Mouse (Mus musculus) cerebellum, adult 2 months (tissue): ENCODE measurements at regions not wholly inside any gene's neighbourhood (a gene's known extent, or its start where the extent isn't known, plus 50 kb on each side); places are given as distances from the start of the nearest gene placed in this dataset.

Source experiments
- DNase-seq, 2 experiments: peaks; one replicate each; pipeline ENCODE4 v3.0.0; 2021
- H3K27ac ChIP-seq: fragments of 200-500 bp; 2 replicates; pipeline ENCODE4 v1.5.1; 2012; ENCODE audit warnings: low read length, control low read depth, inconsistent platforms; ENCODE audit not compliant: insufficient read depth
- H3K27me3 ChIP-seq: fragments of 200-500 bp; 2 replicates; pipeline ENCODE4 v1.6.1; 2012; ENCODE audit warnings: inconsistent platforms, mild to moderate bottlenecking, low read length, moderate library complexity; ENCODE audit not compliant: control insufficient read depth, insufficient read depth
- H3K4me1 ChIP-seq: fragments of 200-500 bp; 2 replicates; pipeline ENCODE4 v1.6.1; 2011; ENCODE audit warnings: low read length; ENCODE audit not compliant: control insufficient read depth, insufficient read depth
- H3K4me3 ChIP-seq: fragments of 200-500 bp; replicated peaks from 2 replicates; pipeline ENCODE3; 2011; ENCODE audit warnings: mild to moderate bottlenecking, low read depth, low read length, control low read depth; ENCODE audit not compliant: insufficient read depth
- CTCF ChIP-seq: fragments of 200-500 bp; IDR thresholded peaks from 2 replicates; pipeline ENCODE4 v1.5.1; 2011; ENCODE audit warnings: low read depth, mild to moderate bottlenecking, control low read depth, low read length, moderate library complexity, borderline replicate concordance; ENCODE audit not compliant: insufficient read depth
- POLR2A ChIP-seq: fragments of 200-500 bp; IDR thresholded peaks from 2 replicates; pipeline ENCODE4 v1.6.1; 2011; ENCODE audit warnings: low read length, control low read depth, borderline replicate concordance; ENCODE audit not compliant: insufficient read depth
- WGBS: fragments of 180-500 bp; shearing (Covaris S2); methylation state at CpG from one replicate; pipeline ENCODE4 v1.1.7; 2018; 5-methylcytosine and 5-hydroxymethylcytosine counted together

DNA sequence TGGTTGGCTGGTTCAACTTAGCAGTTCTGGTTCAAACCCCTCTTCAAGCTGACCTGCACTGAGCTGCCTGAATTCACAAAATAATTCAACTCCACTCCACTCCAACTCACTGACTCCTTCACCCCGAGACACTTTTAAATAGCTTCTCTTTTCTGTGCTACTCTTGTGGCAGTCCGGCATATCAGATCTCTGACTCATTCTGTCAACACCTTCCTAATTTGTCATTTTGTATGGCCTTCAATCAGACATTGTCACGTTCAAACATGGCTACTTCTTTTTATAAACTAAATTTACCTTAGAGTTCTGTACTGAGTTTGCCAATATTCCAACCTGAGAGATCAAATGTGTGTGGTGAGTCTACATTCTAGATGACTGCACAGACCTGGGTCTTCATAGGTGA is 579.1 kb downstream of the Slitrk1 start:
- DNase-seq: no peak
- WGBS: 83% methylated on average over 3 of the region's 3 CpGs
- no peak overlapping the region for H3K4me3 ChIP-seq
- H3K27me3 ChIP-seq: no peaks in the 10 kb centered on the region
- H3K27ac ChIP-seq: no peak overlapping the region
- H3K4me1 ChIP-seq: no peaks in the 10 kb centered on the region
- no peak for TF ChIP-seq CTCF
- TF ChIP-seq POLR2A: no peak

- H3K27me3 ChIP-seq: no peaks in the 10 kb centered on the region
- no peak overlapping the region for H3K27ac ChIP-seq
- H3K4me1 ChIP-seq: no peaks in the 10 kb centered on the region
- TF ChIP-seq POLR2A: no peak
- no peak for TF ChIP-seq CTCF
- no peak for DNase-seq
- H3K4me3 ChIP-seq: no peak overlapping the region
- 18% methylated on average over 3 of the region's 3 CpGs for WGBS
These were observed 587.5 kb downstream of the Slitrk1 start for GRCm38 (mm10) chr14:108326425-108326824.

GRCm38 (mm10) chr14:108323364-108324037 is 590.5 kb downstream of the Slitrk1 start:
- no peak for TF ChIP-seq POLR2A
- no peak for TF ChIP-seq CTCF
- no peak for DNase-seq
- no peaks in the 10 kb centered on the region for H3K4me1 ChIP-seq
- H3K27ac ChIP-seq: no peak overlapping the region
- WGBS: 64% methylated on average over 1 of the region's 1 CpGs
- H3K4me3 ChIP-seq: no peak overlapping the region
- no peaks in the 10 kb centered on the region for H3K27me3 ChIP-seq

DNA sequence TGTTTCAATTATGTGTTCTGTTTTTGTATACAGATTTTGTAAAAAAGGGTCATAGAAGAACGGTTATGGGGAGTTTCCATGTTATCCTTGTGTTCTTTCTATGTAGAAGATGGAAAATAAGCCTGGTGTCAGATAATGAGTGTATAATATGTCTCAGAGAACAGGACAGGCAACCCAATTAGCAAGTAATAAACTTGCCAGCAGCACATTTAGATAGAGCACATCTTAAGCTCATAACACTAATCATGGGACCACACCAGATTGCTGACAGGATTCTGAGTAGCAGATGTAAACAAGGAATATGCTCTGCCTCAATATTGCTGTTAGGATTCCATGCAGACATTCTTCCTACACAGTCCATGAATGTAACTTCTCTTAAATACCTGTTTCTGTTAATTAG is 606.3 kb downstream of the Slitrk1 start:
- no peak for TF ChIP-seq CTCF
- H3K27ac ChIP-seq: no peak overlapping the region
- 80% methylated on average over 1 of the region's 1 CpGs for WGBS

DNA sequence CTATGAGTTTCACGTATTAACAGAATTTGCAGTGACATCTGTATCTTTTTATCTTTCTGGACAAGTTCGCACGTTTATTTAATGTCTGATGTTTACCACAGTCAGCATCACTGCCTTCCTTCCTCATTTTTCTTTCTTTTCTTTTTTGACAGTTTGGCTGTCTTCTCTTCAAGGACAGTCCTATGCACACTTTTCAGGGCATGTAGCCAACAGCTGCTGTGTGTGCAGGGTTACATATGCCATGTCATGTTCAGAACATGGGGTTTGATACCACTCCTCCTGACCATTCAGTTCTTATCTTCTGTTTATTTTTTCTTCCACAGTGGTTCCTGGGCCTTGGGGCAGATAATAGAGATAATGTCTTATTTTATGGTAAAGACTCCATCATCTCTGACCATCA is 634.3 kb downstream of the Slitrk1 start:
- 83% methylated on average over 3 of the region's 3 CpGs for WGBS
- H3K4me3 ChIP-seq: no peak overlapping the region
- no peak for DNase-seq
- no peaks in the 10 kb centered on the region for H3K4me1 ChIP-seq
- H3K27ac ChIP-seq: no peak overlapping the region
- H3K27me3 ChIP-seq: no peaks in the 10 kb centered on the region
- TF ChIP-seq CTCF (no peak), POLR2A (no peak)

More for the DNA sequence above, 606.3 kb downstream of the Slitrk1 start:
- Histone ChIP-seq H3K4me1 (no peaks in the 10 kb centered on the region), H3K4me3 (no peak overlapping the region), H3K27me3 (no peaks in the 10 kb centered on the region)
- DNase-seq: no peak

GRCm38 (mm10) chr14:108261083-108261482 is 652.9 kb downstream of the Slitrk1 start:
- WGBS: 6% methylated on average over 1 of the region's 1 CpGs
- no peaks in the 10 kb centered on the region for H3K27me3 ChIP-seq
- DNase-seq: peak in 1 of 2 experiments; percentile 1
- H3K4me1 ChIP-seq: no peaks in the 10 kb centered on the region
- TF ChIP-seq POLR2A (no peak), CTCF (no peak)
- H3K27ac ChIP-seq: no peak overlapping the region
- no peak overlapping the region for H3K4me3 ChIP-seq

DNA sequence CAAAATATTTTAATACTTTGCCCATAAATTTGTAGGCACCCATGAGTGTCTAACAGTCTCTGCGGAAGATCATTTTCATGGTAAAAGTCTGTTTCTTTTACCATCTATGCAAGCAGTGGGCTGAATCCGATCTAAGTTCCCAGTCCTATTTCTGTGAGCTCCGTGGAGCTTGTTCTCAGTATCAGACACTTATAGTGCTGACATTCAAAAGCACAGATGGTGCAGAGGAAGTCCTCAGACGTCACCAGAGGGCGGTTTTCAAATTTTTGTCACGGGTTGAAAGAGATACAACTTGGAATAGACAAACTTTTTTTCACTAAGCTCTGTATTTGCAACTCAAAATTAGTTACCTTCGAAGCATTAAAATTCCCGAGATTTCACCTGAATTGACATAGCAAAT is 666.6 kb downstream of the Slitrk1 start:
- H3K4me1 ChIP-seq: no peaks in the 10 kb centered on the region
- DNase-seq: no peak
- 50% methylated on average over 8 of the region's 8 CpGs for WGBS
- no peak overlapping the region for H3K4me3 ChIP-seq
- no peaks in the 10 kb centered on the region for H3K27me3 ChIP-seq
- H3K27ac ChIP-seq: no peak overlapping the region
- TF ChIP-seq CTCF (no peak), POLR2A (no peak)

- H3K27me3 ChIP-seq: no peaks in the 10 kb centered on the region
- TF ChIP-seq POLR2A (no peak), CTCF (no peak)
- DNase-seq: no peak
- no peak overlapping the region for H3K27ac ChIP-seq
- H3K4me3 ChIP-seq: no peak overlapping the region
- H3K4me1 ChIP-seq: no peaks in the 10 kb centered on the region
- 89% methylated on average over 2 of the region's 2 CpGs for WGBS
These were observed 688.4 kb downstream of the Slitrk1 start for GRCm38 (mm10) chr14:108225483-108226124.
